Mouse (Mus musculus) midbrain, embryonic 10.5 days (tissue): ENCODE results near the gene Optc. TPM values are rescaled to one million over a fixed set of nuclear protein-coding genes. Genes with fewer than 3 reads are reported as not detected.
A peak's percentile ranks its signal among the peaks of the same experiment; 100 is the strongest.

ENCODE experiments used
- DNase-seq: peaks from one replicate; pipeline ENCODE4 v3.0.0-alpha.2; 2017; ENCODE audit warnings: low spot score
- H3K27ac ChIP-seq: fragments of 300-500 bp; sonication (generic); replicated peaks from 2 replicates; pipeline ENCODE4 v1.5.1; 2016; ENCODE audit warnings: mild to moderate bottlenecking
- H3K27me3 ChIP-seq: fragments of 300-500 bp; sonication (generic); 2 replicates; pipeline ENCODE4 v1.6.1; 2016; ENCODE audit warnings: low read depth, mild to moderate bottlenecking; ENCODE audit not compliant: poor library complexity, severe bottlenecking
- H3K36me3 ChIP-seq: fragments of 300-500 bp; sonication (generic); 2 replicates; pipeline ENCODE4 v1.6.1; 2016; ENCODE audit warnings: mild to moderate bottlenecking, moderate library complexity
- H3K4me1 ChIP-seq: fragments of 300-500 bp; sonication (generic); 2 replicates; pipeline ENCODE4 v1.6.1; 2016
- H3K4me3 ChIP-seq: fragments of 300-500 bp; sonication (generic); 2 replicates; pipeline ENCODE4 v1.5.1; 2016; ENCODE audit warnings: mild to moderate bottlenecking, moderate library complexity
- H3K9me3 ChIP-seq: fragments of 300-500 bp; sonication (generic); replicated peaks from 2 replicates; pipeline ENCODE4 v1.6.1; 2016; ENCODE audit warnings: mild to moderate bottlenecking
- WGBS: fragments of 180-500 bp; shearing (Covaris S2); methylation state at CpG from one replicate; pipeline ENCODE4 v1.1.7; 2016; 5-methylcytosine and 5-hydroxymethylcytosine counted together
- polyA plus RNA-seq: library from polyadenylated mRNA; unstranded; fragments of >200 nt; fragmentation: Nextera tagmentation; extraction: Ambion mirVana; gene quantifications from 2 replicates; pipeline ENCODE4 v1.2.1, GENCODE M21; 2016

Gene Optc
- polyA plus RNA-seq, 1 experiment from 2014 or later: 0.86 TPM

GRCm38 (mm10) chr1:133887538-133888250 is 20.1 kb downstream of the Optc start:
- DNase-seq: no peak
- H3K36me3 ChIP-seq: no peaks in the 10 kb centered on the region
- H3K9me3 ChIP-seq: no peaks in the 10 kb centered on the region
- peaks cover 53% of the 10 kb centered on the region for H3K27me3 ChIP-seq
- H3K4me1 ChIP-seq: peaks cover 76% of the 10 kb centered on the region
- 77% methylated on average over 5 of the region's 5 CpGs for WGBS
- H3K27ac ChIP-seq: peak overlapping the region; percentile 49
- H3K4me3 ChIP-seq: no peak overlapping the region

GRCm38 (mm10) chr1:133887044-133887443 is 20.8 kb downstream of the Optc start:
- no peak for DNase-seq
- Histone ChIP-seq H3K9me3 (no peaks in the 10 kb centered on the region), H3K36me3 (no peaks in the 10 kb centered on the region), H3K27me3 (peaks cover 57% of the 10 kb centered on the region), H3K4me1 (peaks cover 76% of the 10 kb centered on the region), H3K27ac (peak overlapping the region; percentile 49), H3K4me3 (peak overlapping the region; percentile 12; the same call in 1 of the 2 replicates)
- 11% methylated on average over 8 of the region's 8 CpGs for WGBS

- peaks cover 75% of the 10 kb centered on the region for H3K4me1 ChIP-seq
- no peaks in the 10 kb centered on the region for H3K36me3 ChIP-seq
- peak overlapping the region; percentile 49 for H3K27ac ChIP-seq
- H3K9me3 ChIP-seq: no peaks in the 10 kb centered on the region
- H3K4me3 ChIP-seq: no peak overlapping the region
- peaks cover 61% of the 10 kb centered on the region for H3K27me3 ChIP-seq
- 41% methylated on average over 6 of the region's 6 CpGs for WGBS
- DNase-seq: no peak
These were observed 21.4 kb downstream of the Optc start for GRCm38 (mm10) chr1:133886431-133886830.

- Histone ChIP-seq H3K4me3 (no peak overlapping the region), H3K27ac (peak overlapping the region; percentile 49), H3K27me3 (peaks cover 56% of the 10 kb centered on the region), H3K4me1 (peaks cover 69% of the 10 kb centered on the region), H3K9me3 (no peaks in the 10 kb centered on the region), H3K36me3 (no peaks in the 10 kb centered on the region)
- no peak for DNase-seq
- 85% methylated on average over 7 of the region's 7 CpGs for WGBS
These were observed 22.0 kb downstream of the Optc start for GRCm38 (mm10) chr1:133885811-133886210.

DNA sequence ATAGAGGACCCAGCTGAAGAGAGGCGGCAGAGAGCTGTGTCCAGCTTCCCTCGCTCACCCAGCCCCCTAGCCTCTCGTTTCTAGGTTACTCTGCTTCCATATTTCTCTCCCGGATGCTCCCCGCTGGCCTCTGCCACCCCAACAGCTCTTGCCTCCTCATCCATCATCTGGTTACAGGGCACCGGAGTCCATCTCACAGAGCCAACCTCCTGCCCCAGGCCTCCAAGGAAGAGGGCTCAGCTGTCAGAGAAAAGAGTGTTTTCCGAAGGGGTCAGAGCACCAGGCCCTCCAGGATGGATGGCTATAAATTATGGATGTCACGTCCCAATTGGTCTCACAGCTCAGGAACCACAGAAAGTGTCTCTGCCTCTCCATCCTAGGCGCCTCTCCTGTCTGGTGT is 23.1 kb downstream of the Optc start:
- DNase-seq: no peak
- Histone ChIP-seq H3K4me3 (no peak overlapping the region), H3K27me3 (peaks cover 51% of the 10 kb centered on the region), H3K4me1 (peaks cover 58% of the 10 kb centered on the region), H3K9me3 (no peaks in the 10 kb centered on the region), H3K27ac (peak overlapping the region; percentile 33; the same call in 1 of the 2 replicates), H3K36me3 (no peaks in the 10 kb centered on the region)
- 82% methylated on average over 9 of the region's 9 CpGs for WGBS

GRCm38 (mm10) chr1:133884090-133884489 is 23.7 kb downstream of the Optc start:
- H3K9me3 ChIP-seq: no peaks in the 10 kb centered on the region
- whole genome bisulfite sequencing: 85% methylated on average over 6 of the region's 6 CpGs
- peaks cover 45% of the 10 kb centered on the region for H3K27me3 ChIP-seq
- H3K4me3 ChIP-seq: no peak overlapping the region
- no peak for DNase-seq
- peak overlapping the region; percentile 33; the same call in 1 of the 2 replicates for H3K27ac ChIP-seq
- H3K36me3 ChIP-seq: no peaks in the 10 kb centered on the region
- peaks cover 54% of the 10 kb centered on the region for H3K4me1 ChIP-seq

GRCm38 (mm10) chr1:133882283-133883217 is 25.2 kb downstream of the Optc start:
- Histone ChIP-seq H3K27me3 (peaks cover 29% of the 10 kb centered on the region), H3K9me3 (no peaks in the 10 kb centered on the region), H3K4me1 (peaks cover 43% of the 10 kb centered on the region), H3K36me3 (no peaks in the 10 kb centered on the region), H3K4me3 (no peak overlapping the region), H3K27ac (peak overlapping the region; percentile 57)
- WGBS: 52% methylated on average over 11 of the region's 11 CpGs
- no peak for DNase-seq

- no peak for DNase-seq
- Histone ChIP-seq H3K4me1 (peaks cover 42% of the 10 kb centered on the region), H3K4me3 (no peak overlapping the region), H3K27me3 (peaks cover 26% of the 10 kb centered on the region; the same call in 1 of the 2 replicates), H3K9me3 (no peaks in the 10 kb centered on the region), H3K36me3 (no peaks in the 10 kb centered on the region), H3K27ac (peak overlapping the region; percentile 57)
- 68% methylated on average over 6 of the region's 6 CpGs for WGBS
These were observed 26.0 kb downstream of the Optc start for GRCm38 (mm10) chr1:133881813-133882212.

DNA sequence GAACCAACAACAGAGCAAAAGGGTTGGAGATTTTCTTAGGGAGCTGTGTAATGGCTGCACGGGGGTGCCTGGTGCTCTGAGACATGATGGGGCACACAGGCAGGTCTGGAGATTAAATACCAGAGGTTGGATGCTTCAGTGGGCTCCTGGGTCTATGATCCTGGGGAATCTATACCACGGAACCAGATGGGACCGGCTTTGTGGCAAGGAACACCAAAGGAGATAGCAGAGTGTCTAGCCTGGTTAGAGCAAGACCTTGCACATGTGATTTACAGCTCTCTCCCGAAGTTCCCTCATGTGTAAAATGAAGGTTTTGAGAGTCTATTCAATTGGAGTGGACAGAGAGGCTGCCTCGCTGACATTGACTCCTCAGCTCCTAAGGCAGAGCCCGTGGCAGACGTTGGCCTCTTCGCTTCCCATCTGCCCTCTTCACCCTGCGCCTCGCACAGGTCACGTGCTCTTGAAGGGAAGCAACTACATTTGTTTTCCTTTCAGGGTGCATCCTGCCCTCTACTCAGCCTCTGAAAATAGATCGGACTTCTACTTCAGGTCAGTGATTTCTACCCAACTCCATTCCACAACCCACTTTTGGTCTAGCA is 28.9 kb downstream of the Optc start:
- 78% methylated on average over 12 of the region's 12 CpGs for WGBS
- Histone ChIP-seq H3K4me1 (peaks cover 30% of the 10 kb centered on the region), H3K36me3 (no peaks in the 10 kb centered on the region), H3K27me3 (peaks cover 9% of the 10 kb centered on the region; the same call in 1 of the 2 replicates), H3K27ac (no peak overlapping the region), H3K4me3 (no peak overlapping the region), H3K9me3 (no peaks in the 10 kb centered on the region)
- DNase-seq: no peak

DNA sequence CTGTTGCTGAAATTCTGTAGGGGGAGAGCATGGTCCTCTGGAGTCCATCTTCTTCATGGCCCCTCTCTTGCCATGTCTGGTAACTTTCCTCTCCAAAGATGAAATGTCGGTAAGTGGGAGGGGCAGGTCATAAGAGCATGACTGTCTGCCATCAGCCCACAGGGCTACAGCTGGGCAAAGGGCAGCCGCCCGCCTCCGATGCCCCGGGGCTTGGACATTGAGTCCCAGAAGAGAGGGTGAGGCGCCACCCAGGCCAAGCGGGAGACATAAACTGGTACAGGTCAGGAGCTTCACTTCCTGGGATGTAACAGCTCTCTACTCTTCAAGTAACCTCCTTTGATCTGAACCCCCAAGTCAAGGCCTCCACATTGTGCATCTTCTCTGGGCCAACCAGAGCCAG is 30.9 kb downstream of the Optc start:
- no peak overlapping the region for H3K27ac ChIP-seq
- H3K4me3 ChIP-seq: no peak overlapping the region
- H3K36me3 ChIP-seq: no peaks in the 10 kb centered on the region
- H3K9me3 ChIP-seq: no peaks in the 10 kb centered on the region
- WGBS: 88% methylated on average over 7 of the region's 7 CpGs
- no peak for DNase-seq
- peaks cover 6% of the 10 kb centered on the region; the same call in 1 of the 2 replicates for H3K27me3 ChIP-seq
- peaks cover 21% of the 10 kb centered on the region for H3K4me1 ChIP-seq

- 86% methylated on average over 6 of the region's 6 CpGs for WGBS
- no peak for DNase-seq
- H3K27ac ChIP-seq: no peak overlapping the region
- no peaks in the 10 kb centered on the region for H3K9me3 ChIP-seq
- H3K36me3 ChIP-seq: no peaks in the 10 kb centered on the region
- H3K27me3 ChIP-seq: no peaks in the 10 kb centered on the region
- peaks cover 11% of the 10 kb centered on the region; the same call in 1 of the 2 replicates for H3K4me1 ChIP-seq
- no peak overlapping the region for H3K4me3 ChIP-seq
These were observed 34.5 kb downstream of the Optc start for GRCm38 (mm10) chr1:133873086-133873813.

GRCm38 (mm10) chr1:133871241-133871640 is 36.6 kb downstream of the Optc start:
- no peaks in the 10 kb centered on the region for H3K9me3 ChIP-seq
- peaks cover 4% of the 10 kb centered on the region; the same call in 1 of the 2 replicates for H3K4me1 ChIP-seq
- no peak for DNase-seq
- H3K4me3 ChIP-seq: no peak overlapping the region
- no peaks in the 10 kb centered on the region for H3K27me3 ChIP-seq
- WGBS: 95% methylated on average over 10 of the region's 10 CpGs
- H3K36me3 ChIP-seq: no peaks in the 10 kb centered on the region
- no peak overlapping the region for H3K27ac ChIP-seq
